Mouse (Mus musculus): Measurements from ENCODE around the gene Pcp4.

Gene Pcp4

GRCm38 (mm10) chr16:96563350-96564257 is 96.2 kb downstream of the Pcp4 start:
- DNase-seq (ENCODE audit: extremely low spot score, low read depth, low spot score) = no peak

- DNase-seq (ENCODE audit: extremely low spot score, low read depth, low spot score) = no peak
Measured at GRCm38 (mm10) chr16:96567428-96567827, 100.0 kb downstream of the Pcp4 start.
